Mouse (Mus musculus) G1E (cell line): Measurements from ENCODE around the gene Gm17651.

Source experiments
- CTCF ChIP-seq: IDR thresholded peaks from 2 replicates; pipeline ENCODE4 v1.5.1; 2012; ENCODE audit warnings: low read depth, low read length, inconsistent platforms, mixed read lengths
- GATA1 ChIP-seq: IDR thresholded peaks from 2 replicates; pipeline ENCODE4 v1.6.1; 2012; ENCODE audit warnings: borderline replicate concordance, low read length, inconsistent platforms, mixed read lengths
- TAL1 ChIP-seq: conservative IDR thresholded peaks from 2 replicates; pipeline ENCODE4 v1.6.1; 2012; ENCODE audit warnings: low read depth, low read length, inconsistent platforms, mixed read lengths

DNA sequence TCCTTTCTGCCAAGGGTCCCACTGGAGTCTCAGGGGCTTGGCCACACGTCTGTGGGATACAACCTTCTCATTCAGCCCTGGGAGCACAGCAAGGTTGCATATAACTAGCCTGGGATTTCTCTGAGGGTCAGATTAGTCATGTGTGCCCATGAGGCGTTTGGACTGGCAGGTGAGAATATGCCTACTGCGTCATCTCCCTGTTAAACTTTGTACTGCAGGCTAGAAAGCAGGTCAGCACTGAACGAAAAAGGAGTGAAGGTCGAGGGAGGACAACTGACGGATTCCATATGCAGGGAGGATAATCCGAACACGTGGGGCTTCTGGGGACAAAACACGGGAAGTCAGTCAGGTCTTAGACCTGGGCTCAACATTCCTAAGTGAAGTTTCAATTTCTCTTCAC is 22.8 kb upstream of the Gm17651 start:
- TF ChIP-seq GATA1 (no peak), CTCF (no peak), TAL1 (no peak)
